Mouse (Mus musculus) lung, postnatal 36 days (tissue): ENCODE measurements at regions not wholly inside any gene's neighbourhood (a gene's known extent, or its start where the extent isn't known, plus 50 kb on each side); places are given as distances from the start of the nearest gene placed in this dataset.
A peak's percentile ranks its signal among the peaks of the same experiment; 100 is the strongest.

Source experiments
- DNase-seq: peaks from one replicate; pipeline ENCODE4 v3.0.0; 2022; ENCODE audit warnings: mixed read lengths

DNA sequence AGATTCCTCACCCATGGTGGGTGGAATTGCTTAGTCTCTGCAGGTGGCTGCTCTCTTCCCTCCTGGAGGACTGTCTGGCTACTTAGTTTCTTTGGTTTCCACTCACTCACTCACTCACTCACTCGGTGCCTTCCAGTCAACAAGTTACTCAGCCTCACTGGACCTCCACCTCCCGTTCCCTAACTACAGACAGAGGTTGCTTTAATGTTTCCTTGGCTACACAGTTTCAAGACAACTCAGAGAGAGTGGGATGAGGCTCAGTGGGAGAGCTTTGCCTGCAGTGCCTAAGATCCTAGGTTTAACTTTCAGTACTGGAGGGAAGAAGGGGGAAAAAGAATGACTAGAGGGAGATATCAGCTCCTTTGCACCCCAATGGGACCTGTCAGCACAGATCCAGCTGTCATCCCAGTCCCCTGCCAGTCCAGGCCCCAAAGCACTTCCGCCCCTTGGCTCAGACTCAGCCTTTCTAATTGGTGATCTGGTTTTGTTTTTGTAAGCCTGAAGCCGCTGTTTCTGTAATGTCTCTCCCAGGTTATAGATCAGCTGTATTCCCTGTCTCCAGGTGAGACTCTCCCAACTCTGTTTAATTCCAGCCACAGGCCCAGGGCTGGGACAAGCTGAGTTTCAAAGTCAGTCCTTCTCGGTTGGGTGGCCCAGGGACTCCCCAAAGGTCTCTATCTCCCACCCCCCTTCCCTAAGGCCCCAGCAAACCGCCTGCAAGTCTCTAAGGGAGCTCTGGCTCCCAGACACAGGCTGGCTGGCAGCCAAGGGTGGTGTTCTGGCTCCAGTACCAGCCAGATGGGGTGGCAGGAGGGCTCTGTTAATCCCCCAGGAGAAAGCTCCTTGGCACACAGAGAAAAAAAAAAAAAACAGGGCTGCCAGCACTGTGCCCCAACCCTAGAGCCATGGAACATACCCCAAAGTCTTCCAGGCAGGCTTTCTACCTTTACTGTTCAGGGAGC, 60.5 kb upstream of the Cdon start:
- peak; percentile 31 for DNase-seq

GRCm38 (mm10) chr9:35361432-35361831, 59.5 kb upstream of the Cdon start:
- DNase-seq: no peak

GRCm38 (mm10) chr9:35362276-35362675, 58.7 kb upstream of the Cdon start:
- peak; percentile 49 for DNase-seq

DNA sequence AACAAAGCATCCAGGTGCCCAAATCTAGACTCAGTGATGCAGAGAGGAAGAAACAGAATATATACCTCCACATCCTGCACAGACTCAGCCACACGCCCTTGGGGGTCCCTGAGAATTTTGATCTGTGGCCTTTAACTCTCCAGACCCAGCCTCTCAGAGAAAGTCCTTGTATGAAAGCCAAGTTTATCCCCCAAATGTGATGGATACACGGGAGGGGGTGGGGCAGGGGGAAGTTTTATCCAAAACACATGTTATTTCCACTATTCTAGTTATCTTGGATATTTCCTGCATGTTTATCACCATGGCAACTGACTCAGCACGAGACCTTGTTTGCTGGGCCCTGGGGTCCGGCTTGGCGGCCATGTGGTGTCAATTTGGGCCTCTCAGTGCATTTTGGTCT, 57.8 kb upstream of the Cdon start:
- no peak for DNase-seq

- no peak for DNase-seq
Observed at GRCm38 (mm10) chr9:35363936-35364335, 57.0 kb upstream of the Cdon start.

- DNase-seq: no peak
Observed at GRCm38 (mm10) chr9:35365975-35366374, 55.0 kb upstream of the Cdon start.

DNA sequence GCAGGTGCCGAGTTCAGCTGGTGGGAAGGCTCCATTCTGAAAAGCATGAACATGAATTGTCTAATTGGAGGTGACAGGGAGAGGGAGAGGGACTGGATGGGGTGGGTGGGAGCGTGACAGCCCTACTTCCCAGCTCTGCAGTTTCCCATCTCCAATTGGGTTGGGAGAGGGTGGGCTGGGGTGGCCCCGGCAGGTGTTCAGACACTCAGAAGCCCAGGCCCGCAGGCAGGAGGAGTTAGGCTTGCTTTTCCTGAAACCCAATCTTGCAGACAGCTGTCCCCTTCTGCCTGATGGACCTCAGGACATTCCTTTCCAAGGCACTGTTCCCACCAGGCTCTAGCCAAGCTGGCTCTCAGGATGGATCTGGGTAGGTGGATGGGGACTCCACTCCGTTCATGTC, 51.9 kb upstream of the Cdon start:
- no peak for DNase-seq

DNA sequence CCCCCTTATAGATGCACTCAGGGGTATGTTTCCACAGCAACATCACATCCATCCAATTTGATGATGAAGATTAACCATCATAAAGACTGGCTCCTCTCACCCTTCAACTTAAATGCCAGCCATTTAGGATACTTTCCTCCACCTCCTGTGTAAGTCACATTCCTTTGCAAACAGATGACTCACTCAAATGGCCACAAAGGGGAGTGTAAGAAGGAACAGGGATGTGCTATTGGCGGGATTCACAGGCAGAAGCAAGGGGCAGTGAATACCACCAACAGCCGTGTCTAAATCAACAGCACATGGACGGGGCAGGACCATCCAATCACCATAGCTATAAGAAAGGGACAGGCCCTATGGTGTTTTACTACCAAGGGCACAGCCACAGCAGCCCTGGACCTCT, 50.9 kb upstream of the Cdon start:
- no peak for DNase-seq

DNA sequence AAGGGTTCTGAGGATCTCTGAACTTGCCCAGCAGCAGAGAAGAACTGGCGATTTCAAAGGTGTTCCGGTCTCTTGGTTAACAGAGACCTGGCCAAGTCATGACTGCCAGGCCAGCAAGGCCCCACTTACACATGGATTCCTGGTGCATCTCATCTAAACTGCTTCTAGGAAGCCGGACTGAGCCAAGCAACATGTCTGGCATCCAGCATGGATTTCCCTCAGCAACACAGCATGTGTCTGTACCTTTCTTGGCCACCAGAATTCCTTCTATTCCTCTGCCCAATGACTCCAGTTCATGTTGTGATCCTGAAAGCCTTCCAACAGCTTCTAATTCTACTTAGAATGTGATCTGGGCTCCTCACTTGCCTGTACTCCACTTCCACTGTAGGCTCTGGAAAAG, 50.0 kb upstream of the Cdon start:
- DNase-seq: no peak
